Mouse (Mus musculus) kidney, postnatal 0 days (tissue): ENCODE measurements around the gene Dclre1a. TPM values are rescaled to one million over a fixed set of nuclear protein-coding genes. Genes with fewer than 3 reads are reported as not detected.

ENCODE experiments used
- ATAC-seq: fragments of 200-750 bp; cut with Nextera tagmentation; replicated peaks from 2 replicates; pipeline ENCODE4 v1.8.0; 2017; ENCODE audit warnings: low read depth, moderate number of reproducible peaks, moderate TSS enrichment, moderate library complexity; ENCODE audit not compliant: low FRiP score
- DNase-seq: peaks from one replicate; pipeline ENCODE4 v3.0.0-alpha.2; 2016; ENCODE audit warnings: low spot score
- H3K27ac ChIP-seq: fragments of 300-500 bp; sonication (generic); 2 replicates; pipeline ENCODE4 v1.5.1; 2014; ENCODE audit warnings: mild to moderate bottlenecking
- H3K27me3 ChIP-seq: fragments of 300-500 bp; sonication (generic); 2 replicates; pipeline ENCODE4 v1.6.1; 2014; ENCODE audit warnings: low read length, mixed read lengths; ENCODE audit not compliant: insufficient read depth
- H3K36me3 ChIP-seq: fragments of 300-500 bp; sonication (generic); 2 replicates; pipeline ENCODE4 v1.6.1; 2014; ENCODE audit warnings: low read length, mixed read lengths; ENCODE audit not compliant: insufficient read depth
- H3K4me1 ChIP-seq: fragments of 300-500 bp; sonication (generic); replicated peaks from 2 replicates; pipeline ENCODE4 v1.6.1; 2014; ENCODE audit warnings: antibody characterized with exemption, low read length, mixed read lengths; ENCODE audit not compliant: insufficient read depth
- H3K4me2 ChIP-seq: fragments of 300-500 bp; sonication (generic); 2 replicates; pipeline ENCODE4 v1.6.1; 2014; ENCODE audit warnings: mild to moderate bottlenecking, low read length, moderate library complexity, mixed read lengths
- H3K4me3 ChIP-seq: fragments of 300-500 bp; sonication (generic); replicated peaks from 2 replicates; pipeline ENCODE4 v1.5.1; 2014; ENCODE audit warnings: low read depth, low read length
- H3K9ac ChIP-seq: fragments of 300-500 bp; sonication (generic); 2 replicates; pipeline ENCODE4 v1.6.1; 2014; ENCODE audit warnings: low read depth, low read length
- H3K9me3 ChIP-seq: fragments of 300-500 bp; sonication (generic); replicated peaks from 2 replicates; pipeline ENCODE4 v1.6.1; 2016; ENCODE audit warnings: low read length, inconsistent platforms, mixed read lengths
- CTCF ChIP-seq: IDR thresholded peaks from 2 replicates; pipeline ENCODE4 v1.5.1; 2016; ENCODE audit warnings: antibody characterized with exemption, low read depth, mild to moderate bottlenecking, moderate library complexity
- WGBS: fragments of 180-500 bp; shearing (Covaris S2); extraction: QIAGEN DNeasy Blood & Tissue Kit; methylation state at CpG from one replicate; pipeline ENCODE4 v1.1.7; 2014; 5-methylcytosine and 5-hydroxymethylcytosine counted together
- polyA plus RNA-seq: library from polyadenylated mRNA; unstranded; fragments of >200 nt; fragmentation: Nextera tagmentation; extraction: Ambion mirVana; gene quantifications from 2 replicates; pipeline ENCODE4 v1.2.1, GENCODE M21; 2015

Gene Dclre1a
- polyA plus RNA-seq, 1 experiment from 2014 or later = 17.1 TPM

DNA sequence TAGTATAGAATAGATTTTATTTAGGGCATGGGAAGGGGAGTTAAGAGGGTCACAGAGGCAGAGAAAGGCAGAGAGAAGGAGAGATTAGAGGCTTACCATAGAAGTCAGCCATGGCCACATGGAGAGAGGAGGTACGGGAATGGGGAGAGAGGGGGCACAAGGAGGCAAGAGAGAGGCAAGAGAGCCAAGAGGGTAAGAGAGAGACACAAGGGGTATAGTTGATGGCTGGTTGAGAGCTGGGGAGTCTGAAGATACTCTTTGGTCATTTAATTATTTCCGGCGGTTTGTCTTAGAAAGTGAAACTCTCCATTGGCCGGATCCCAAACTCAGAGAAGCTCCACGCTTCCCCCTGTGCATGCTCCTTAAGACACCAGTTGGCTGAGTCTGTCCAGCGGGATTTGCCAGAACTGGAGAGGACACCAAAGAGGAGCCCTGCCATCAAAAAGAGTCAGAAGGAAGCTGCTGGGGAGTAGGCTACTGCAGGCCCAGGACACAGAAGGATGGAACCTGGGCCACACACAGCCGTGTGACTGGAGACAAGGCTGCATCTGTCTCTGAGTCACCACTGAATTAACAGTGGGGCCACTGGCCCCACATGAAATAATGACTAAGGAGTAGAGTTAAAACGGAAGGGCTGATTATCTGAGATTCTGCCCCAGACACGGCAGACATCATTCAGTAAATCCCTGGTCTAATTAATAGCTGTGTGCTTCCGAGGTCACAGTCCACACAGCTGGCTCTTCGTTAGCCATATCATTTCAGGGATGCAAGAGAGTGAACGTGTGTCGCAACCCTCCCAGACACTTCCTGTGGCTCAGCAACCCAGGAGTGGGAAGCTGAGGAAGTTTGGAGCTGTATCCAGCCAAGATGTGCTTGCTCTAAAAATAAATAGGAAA, 62.4 kb downstream of the Dclre1a start:
- H3K4me2 ChIP-seq = no peak overlapping the region; the same call in 1 of the 2 replicates
- 0 out of 2 replicates have a peak, but pooled peaks cover 7% of the 10 kb centered on the region for H3K4me1 ChIP-seq
- no peaks in the 10 kb centered on the region for H3K9me3 ChIP-seq
- H3K9ac ChIP-seq = no peak overlapping the region
- no peaks in the 10 kb centered on the region for H3K36me3 ChIP-seq
- no peak; the same call in 1 of the 2 replicates for ATAC-seq
- H3K27ac ChIP-seq = peak overlapping the region; percentile 58; the same call in 1 of the 2 replicates
- WGBS = 39% methylated on average over 13 of the region's 13 CpGs
- peak; percentile 71 for DNase-seq
- no peak overlapping the region for H3K4me3 ChIP-seq
- no peaks in the 10 kb centered on the region for H3K27me3 ChIP-seq
- TF ChIP-seq CTCF = no peak

DNA sequence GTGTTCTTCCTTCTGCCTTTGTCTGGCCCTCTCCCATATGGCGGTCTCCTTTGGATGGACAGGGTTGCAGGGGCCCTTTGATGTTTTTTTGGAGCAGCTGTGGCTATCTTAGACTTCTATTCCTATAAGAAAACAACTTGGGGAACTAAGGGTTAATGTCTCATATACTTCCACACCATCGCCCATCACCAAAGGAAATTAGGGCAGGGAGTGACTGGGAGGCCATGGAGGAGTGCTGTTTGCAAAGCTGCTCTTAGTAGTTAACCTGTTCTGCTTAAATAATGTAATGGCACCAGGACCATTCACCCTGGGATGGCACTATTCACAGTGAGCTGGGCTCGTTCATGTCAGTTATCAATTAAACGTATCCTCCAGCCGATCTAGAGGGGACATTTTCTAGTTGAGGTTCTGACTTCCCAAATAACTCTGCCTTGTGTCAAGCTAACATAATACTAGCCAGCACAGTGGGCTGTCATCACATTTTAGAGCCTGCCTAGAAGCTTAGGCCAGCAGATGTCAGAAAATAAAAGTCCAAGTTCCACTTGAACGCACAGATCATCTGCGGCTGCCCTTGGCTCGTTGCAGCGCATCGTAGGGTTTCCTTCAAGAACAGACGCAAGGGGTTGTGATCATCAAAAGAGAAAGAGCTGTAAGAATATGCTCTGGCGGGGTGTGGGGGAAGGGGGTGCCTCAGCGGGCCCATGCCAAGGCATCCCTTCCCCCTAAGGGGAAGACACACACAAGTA, 63.2 kb downstream of the Dclre1a start:
- ATAC-seq = no peak
- H3K27ac ChIP-seq = peak overlapping the region; percentile 57; the same call in 1 of the 2 replicates
- WGBS = 33% methylated on average over 13 of the region's 13 CpGs
- H3K4me1 ChIP-seq = 0 out of 2 replicates have a peak, but pooled peaks cover 7% of the 10 kb centered on the region
- no peak overlapping the region for H3K4me3 ChIP-seq
- no peaks in the 10 kb centered on the region for H3K9me3 ChIP-seq
- H3K27me3 ChIP-seq = no peaks in the 10 kb centered on the region
- peak; percentile 39 for DNase-seq
- TF ChIP-seq CTCF = no peak
- H3K36me3 ChIP-seq = no peaks in the 10 kb centered on the region
- H3K4me2 ChIP-seq = no peak overlapping the region; the same call in 1 of the 2 replicates
- no peak overlapping the region for H3K9ac ChIP-seq

Other genes starting within 250 kb of the Dclre1a start
- gene Nrap, start 158.2 kb downstream of the Dclre1a start, polyA plus RNA-seq = 0.41 and 0.42 TPM in 2 replicates
- gene Casp7, start 151.1 kb downstream of the Dclre1a start, polyA plus RNA-seq = 24.2 and 28.6 TPM in 2 replicates
- gene Plekhs1, start 86.6 kb downstream of the Dclre1a start, polyA plus RNA-seq = 1.7 and 1.8 TPM in 2 replicates
- 11.5 and 12.4 TPM in 2 replicates for gene Nhlrc2, start within 50 bp of the Dclre1a start, polyA plus RNA-seq
- gene Adrb1, start 174.0 kb upstream of the Dclre1a start, polyA plus RNA-seq = 0.37 and 0.55 TPM in 2 replicates